Comparison of ENCODE assay signal across 12 mouse cellular contexts in genomic region chr6:125265239-125265638, GRCm38 (mm10). TPM values are rescaled to one million over a fixed set of nuclear protein-coding genes. Genes with fewer than 3 reads are reported as not detected.
A peak's percentile ranks its signal among the peaks of the same experiment; 100 is the strongest.
DNase-seq lines count a peak whose midpoint lies in the region; ATAC-seq lines count a peak whose summit lies in the region.
"Had no signal": no experiment of that assay in that cellular context is flagged by ENCODE, and none has a peak within 500 bp of the region (broad histone marks: within the 10 kb centered on the region; RNA-seq: fewer than 3 reads in every experiment).

No protein-coding gene starts in this region.

- peak; percentile 92 for ATAC-seq in inflammation-experienced regulatory T-cells, adult 6 months
- ATAC-seq: forebrain, embryonic 15.5 days had no signal

- peak; percentile 44 for DNase-seq in layer of hippocampus, adult 9-11 months
- DNase-seq in layer of hippocampus, adult 11-12 months (ENCODE audit: low spot score), result no peak
- peak; percentile 97 for DNase-seq in CD4-positive, CD25-positive, alpha-beta regulatory T cell, adult 2 months (ENCODE audit: low read depth, low spot score)
- DNase-seq in spleen, postnatal 36 days (ENCODE audit: low spot score in 2 of 2), result peak; percentile 66
- DNase-seq in cerebellum, adult 11 months, result no peak
- DNase-seq in urinary bladder, postnatal 10 days (ENCODE audit: low spot score), result no peak
- DNase-seq in c-Kit-positive CD71-positive TER-119-positive erythroid progenitor cells, embryonic 14.5 days (ENCODE audit: low spot score), result no peak
- DNase-seq: adrenal gland, adult 8-10 months; cerebellum, postnatal 14 days had no signal

RNA-seq across cellular contexts. Expression of gene Tuba3a, which starts 20.6 kb away (rescaled TPM):
- 1 to 10 TPM in 2 of 3 experiments, under 1 TPM in 1; 0.70 to 2.7 (median 2.6) TPM for polyA plus RNA-seq in inflammation-experienced regulatory T-cells, adult 6 months (2017; shearing (Covaris generic))
- polyA plus RNA-seq: forebrain, embryonic 15.5 days; heart, postnatal 0 days had no signal

RNA-seq across cellular contexts. Expression of gene Cd27, which starts 28.4 kb away (rescaled TPM):
- polyA plus RNA-seq in inflammation-experienced regulatory T-cells, adult 6 months (2017; shearing (Covaris generic)), result 100 to 1,000 TPM; 258 to 621 (median 560) TPM

RNA-seq across cellular contexts. Expression of gene Tapbpl, which starts 33.6 kb away (rescaled TPM):
- polyA plus RNA-seq in inflammation-experienced regulatory T-cells, adult 6 months (2017; shearing (Covaris generic)), result 10 to 100 TPM; 79.6 to 89.3 (median 88.6) TPM

RNA-seq across cellular contexts. Expression of gene Ltbr, which starts 48.4 kb away (rescaled TPM):
- polyA plus RNA-seq in inflammation-experienced regulatory T-cells, adult 6 months (2017; shearing (Covaris generic)), result under 1 TPM in 2 of 3 experiments, not detected in 1; 0.21 to 0.23 TPM

RNA-seq across cellular contexts. Expression of gene Vamp1, which starts 49.9 kb away (rescaled TPM):
- polyA plus RNA-seq in inflammation-experienced regulatory T-cells, adult 6 months (2017; shearing (Covaris generic)), result 10 to 100 TPM in 2 of 3 experiments, 1 to 10 TPM in 1; 9.8 to 20.8 (median 18.2) TPM

Comparison
In these comparisons a context has a peak if more than half of its experiments do, and no peak if none do; other contexts are left out.
1. DNase-seq: peak in layer of hippocampus, adult 9-11 months (single experiment), CD4-positive, CD25-positive, alpha-beta regulatory T cell, adult 2 months (single experiment) and spleen, postnatal 36 days (2 of 2); none in layer of hippocampus, adult 11-12 months (single experiment), cerebellum, adult 11 months (single experiment), urinary bladder, postnatal 10 days (single experiment) and c-Kit-positive CD71-positive TER-119-positive erythroid progenitor cells, embryonic 14.5 days (single experiment).